Mouse (Mus musculus): ENCODE data around the gene Nthl1.
"Not testable (repeated sequence)": the region's sequence is repeated elsewhere in the genome, so short reads cannot be mapped to it uniquely, and the experiment has no call there.

Nthl1 gene

DNA sequence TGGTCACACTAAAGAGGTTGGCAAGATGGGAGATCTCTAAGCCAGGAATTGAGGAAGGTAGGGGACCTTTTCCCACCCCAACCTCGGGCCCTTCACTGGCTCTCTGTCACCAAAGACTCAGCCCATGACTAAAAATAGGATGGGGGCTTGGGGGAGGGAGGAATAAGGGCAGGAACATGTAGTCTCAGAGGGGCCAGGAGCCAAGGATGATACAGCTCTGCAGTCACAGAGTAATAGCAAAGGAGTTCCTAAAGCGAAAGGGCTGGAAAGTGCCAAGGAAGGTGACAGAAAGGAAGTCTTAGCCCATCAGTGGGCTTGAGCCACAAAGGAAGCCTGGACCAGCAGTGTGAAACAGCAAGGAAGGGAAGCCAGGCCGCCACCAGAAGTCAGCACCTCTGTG is 19.4 kb downstream of the Nthl1 start:
- DNase-seq, result no peak

DNA sequence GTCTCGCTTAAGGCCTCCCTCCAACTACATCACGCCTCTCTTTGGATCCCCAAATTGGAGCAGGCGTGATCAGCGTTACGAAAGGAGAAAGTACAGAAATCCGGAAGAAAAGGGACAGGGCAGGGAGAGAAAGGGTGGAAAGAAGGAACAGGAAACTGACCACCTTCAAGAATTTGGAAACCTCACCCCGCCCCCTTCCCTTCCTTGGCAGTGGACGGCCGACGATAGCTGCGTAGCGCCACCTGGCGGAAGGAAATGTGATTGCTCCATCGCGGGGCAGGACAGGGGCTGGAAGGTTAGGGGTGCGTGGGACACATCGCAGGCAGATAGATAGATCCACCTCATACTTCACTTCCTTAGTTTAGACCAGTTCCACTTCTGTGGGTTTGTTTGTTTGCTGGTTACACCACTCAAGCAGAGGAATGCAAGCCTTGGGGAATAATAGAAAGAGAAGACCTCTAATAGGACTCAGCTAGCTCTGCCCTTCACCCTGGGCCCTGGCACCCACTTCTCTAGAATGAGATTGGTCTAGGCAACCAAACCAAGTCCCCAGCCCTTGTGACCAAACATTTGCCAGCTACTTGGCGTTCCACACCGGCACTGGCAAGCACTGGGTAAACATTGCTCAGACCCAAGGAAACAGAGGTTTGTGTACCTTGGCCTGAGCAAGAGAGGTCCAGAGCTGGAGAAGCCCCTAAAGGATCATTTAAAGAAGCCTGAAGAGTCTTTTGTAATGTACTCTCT is 21.7 kb downstream of the Nthl1 start:
- peak; percentile 92 for DNase-seq

DNA sequence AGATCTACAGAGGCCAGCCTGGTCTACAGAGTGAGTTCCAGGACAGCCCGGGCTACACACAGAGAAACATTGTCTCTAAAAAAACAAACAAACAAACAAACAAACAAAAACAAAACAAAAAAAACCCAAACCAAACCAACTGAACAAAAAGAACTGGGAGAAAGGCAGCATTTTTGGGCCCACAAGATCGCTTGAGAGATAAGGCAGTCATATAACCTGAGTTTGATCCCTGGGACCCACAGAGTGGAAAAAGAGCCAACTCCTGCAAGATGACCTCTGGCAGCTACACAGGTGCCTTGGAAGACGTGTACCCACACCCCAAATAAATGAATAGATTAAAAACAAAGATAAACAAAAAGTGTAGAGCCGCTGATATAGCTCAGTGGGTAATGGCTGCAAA is 22.5 kb downstream of the Nthl1 start:
- no peak for DNase-seq

DNA sequence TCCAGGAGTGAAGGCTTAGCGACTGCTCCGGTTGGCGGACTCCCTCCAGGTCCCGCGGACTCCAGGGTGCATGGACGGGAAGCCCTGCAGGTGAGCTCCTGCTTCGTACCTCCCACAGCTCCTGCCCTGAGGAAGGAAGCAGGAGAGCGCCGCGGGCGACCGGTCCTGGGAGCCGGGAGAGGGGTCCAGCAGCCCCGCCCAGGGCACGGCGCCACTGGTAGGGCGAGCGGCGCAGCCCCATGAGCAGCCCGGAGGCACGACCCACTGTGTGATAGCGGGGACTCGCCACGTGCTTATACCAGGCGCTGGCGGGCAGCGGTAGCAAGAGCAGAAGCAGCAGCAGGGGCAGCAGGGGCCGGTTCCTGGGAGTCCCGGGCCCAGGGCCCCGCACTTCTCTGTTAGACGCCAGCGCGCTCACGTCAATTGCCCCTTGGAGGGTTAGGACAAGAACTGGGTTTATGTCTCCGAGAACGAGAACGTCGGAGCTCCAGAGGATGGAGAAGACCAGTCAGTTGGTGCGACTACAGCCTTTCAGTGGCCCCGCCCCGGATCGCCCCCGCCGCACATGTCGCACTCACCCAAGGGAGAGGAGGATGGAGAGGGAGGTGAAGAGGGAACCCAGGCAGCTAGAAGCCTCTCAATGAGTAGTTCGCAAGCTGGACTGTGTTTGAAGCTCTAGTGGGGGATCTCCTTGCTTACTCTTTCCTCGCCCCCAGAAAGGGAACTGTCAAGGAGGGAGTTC is 25.7 kb downstream of the Nthl1 start, which contains the start of gene Npw:
Npw (minus strand) TSS at position 441 of the 742 bp plus-strand sequence.
- peak; percentile 57 for DNase-seq

DNA sequence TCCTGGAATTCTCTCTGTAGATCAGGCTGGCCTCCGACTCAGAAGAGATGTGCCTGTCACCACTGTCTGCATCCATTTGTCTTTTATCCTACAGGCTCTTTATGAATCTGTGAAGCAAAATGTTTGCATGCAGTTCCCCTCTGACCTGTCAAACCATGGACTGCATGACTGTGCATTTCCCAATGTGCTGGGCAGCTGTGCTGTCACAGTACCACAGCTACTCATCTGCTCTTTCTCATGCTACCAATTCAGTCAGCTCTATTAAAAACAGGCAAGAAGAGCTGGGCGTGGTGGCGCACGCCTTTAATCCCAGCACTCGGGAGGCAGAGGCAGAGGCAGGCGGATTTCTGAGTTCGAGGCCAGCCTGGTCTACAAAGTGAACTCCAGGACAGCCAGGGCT is 34.5 kb downstream of the Nthl1 start:
- not testable (repeated sequence) for DNase-seq

DNA sequence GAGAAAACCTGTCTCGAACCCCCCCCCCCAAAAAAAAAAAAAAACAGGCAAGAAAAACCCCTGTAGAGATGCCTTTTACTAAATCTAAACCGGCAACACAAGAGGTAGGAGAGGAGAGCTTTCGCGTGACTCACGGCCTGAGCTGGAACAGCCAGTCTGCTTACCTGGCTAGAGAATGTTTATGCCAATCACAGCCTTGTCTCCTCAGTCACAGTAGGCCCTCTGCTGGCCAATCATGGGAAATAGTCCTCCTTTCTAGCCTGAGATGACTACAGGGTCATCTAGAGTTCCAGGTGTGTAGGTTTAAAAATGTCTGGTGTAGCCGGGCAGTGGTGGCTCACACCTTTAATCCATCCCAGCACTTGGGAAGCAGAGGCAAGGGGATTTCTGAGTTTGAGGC is 34.9 kb downstream of the Nthl1 start:
- DNase-seq, result peak; percentile 56

DNA sequence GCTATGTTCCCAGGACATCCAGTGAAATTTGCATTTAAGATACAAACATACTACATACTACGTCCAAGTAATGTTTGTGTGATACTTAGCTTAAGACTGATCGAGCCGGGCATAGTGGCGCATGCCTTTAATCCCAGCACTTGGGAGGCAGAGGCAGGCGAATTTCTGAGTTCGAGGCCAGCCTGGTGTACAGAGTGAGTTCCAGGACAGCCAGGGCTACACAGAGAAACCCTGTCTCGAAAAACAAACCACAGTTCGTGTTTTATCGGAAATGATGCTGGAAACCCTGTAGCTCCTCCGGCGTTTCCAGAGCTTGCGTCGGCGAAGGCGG is 36.7 kb downstream of the Nthl1 start:
- not testable (repeated sequence) for DNase-seq

DNA sequence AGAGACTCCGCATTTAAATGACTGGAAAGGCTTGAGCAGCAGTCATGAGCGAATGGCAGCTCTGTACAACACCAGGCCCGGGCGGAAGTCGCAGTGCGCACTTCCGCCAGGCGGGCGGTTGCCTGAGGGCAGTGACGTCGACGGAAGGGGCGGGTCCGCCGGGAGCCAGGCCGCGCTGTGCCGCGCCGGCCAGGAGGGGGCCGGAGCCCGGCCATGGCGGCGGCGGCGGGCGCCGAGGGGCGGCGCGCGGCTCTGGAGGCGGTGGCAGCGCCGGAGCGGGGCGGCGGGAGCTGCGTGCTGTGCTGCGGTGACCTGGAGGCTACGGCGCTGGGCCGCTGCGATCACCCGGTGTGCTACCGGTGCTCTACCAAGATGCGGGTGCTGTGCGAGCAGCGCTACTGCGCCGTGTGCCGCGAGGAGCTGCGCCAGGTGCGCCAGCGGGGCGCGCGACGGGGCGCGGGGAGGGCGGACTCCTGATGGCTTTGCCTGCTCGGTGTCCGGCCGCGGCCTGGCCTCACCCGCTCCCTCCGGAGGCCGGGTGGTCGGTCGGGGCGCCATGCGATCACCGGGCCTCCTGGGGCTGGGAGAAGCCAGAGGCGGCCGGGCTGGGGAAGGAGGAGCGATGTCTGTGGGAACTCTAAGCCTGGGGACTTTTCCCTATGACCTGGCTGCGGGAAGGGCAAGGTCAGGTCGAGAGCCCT is 37.2 kb downstream of the Nthl1 start, which contains the start of gene Zfp598:
Zfp598 (plus strand) TSS at position 143 of the 701 bp plus-strand sequence.
- DNase-seq, result peak; percentile 97

DNA sequence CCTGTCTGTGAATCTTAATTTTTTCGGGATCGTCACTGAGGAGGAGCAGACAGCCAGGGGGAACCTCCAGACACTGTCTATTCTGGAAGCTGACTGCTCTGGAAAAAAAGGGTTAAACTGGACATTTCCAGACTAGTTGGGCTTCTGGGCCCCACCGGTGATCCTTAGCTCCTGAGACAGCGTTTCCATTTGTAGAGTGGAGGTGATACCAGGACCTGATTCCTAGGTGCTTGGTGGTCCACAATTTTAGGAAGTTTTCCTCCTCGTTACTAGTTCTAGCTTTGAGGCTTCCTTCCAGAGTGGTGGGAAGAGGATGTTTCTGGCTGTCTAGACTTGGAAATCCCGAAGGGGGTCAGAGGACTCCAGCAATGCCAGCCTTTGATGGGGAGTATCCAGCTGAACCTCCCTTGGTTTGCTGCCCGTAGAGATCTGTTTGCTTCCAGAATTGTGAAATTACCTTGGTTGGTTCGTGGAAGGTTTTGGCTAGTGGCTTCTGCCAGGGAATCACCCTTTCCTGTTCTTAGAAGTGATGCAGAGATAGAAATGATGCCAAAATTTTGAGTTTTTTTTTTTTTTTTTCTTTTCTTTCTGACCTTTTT is 37.9 kb downstream of the Nthl1 start:
- DNase-seq, result no peak

DNA sequence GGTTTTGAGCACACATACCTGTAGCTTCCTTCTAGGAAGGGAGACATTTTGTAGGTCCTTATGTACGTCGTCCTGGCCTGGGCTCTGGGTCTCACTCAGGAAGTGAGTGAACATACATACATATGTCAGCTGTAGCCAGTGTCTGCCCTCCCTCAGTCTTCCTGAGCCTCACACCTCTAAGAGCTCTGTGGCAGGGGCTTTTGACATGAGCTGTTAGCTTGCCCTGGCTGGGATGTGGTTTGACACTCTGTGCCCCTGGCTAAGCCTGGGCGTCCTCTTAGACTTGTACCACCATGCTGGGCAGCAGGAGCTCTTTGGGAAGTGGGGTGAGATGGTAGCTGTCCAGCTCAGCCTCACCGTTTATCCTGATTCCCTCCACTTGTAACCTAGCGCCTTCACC is 38.9 kb downstream of the Nthl1 start:
- DNase-seq, result no peak

DNA sequence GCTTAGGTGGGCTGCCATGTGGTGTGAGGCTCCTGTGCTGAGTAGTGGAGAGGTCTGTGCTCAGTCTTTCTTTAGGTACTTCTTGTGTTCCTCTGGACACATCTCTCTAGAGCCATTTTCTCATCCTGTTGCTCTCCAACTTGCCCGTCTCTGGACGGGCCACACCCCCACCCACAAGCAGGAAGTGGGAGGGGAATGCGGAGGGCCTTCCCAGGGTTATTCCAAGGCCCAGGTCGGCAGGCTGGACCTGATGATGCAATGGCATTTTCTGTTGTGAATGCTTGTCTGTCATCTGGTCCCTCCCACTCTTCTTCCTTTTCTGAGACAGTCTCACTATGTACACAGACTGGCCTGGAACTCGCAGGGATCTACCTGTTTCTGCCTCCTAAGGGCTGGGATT is 39.7 kb downstream of the Nthl1 start:
- no peak for DNase-seq

DNA sequence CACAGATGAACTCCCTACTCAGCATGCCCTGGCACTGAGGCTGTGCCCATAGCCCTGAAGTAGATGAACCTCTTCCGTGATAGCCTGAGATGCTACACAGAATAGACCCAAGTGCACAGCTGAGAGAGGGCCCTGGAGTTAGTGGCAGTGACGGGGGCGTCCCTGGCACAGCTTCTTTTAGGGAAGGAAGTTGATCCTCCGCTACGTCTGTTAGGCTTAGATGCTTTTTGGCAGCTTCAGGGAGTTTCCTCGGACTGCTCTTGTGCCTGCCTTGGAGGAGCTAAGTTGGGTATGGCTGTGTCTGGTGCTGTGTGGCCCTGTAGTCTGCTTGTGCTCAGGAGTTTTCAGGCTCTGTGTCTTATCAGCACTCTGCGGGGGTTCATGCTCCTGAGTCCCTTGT is 41.8 kb downstream of the Nthl1 start:
- no peak for DNase-seq

DNA sequence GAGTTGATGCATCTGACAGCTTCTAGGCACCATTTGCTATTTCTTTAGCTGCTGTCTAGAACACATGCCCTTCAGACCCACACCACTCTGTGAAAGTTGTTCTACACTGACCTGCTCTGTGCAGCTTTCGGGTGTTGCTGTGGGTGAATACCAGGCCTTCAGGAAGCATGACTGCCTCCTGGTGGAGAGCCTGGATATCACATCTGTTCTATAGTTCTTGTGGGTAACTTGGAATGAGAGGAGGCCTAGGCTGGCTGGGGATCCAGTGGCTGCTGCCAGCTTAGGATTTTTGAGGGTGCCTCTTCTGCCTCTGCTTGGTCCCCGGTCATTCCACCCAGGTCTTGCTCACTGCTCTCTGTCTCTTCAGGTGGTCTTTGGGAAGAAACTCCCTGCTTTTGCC is 43.7 kb downstream of the Nthl1 start:
- DNase-seq, result peak; percentile 70

DNA sequence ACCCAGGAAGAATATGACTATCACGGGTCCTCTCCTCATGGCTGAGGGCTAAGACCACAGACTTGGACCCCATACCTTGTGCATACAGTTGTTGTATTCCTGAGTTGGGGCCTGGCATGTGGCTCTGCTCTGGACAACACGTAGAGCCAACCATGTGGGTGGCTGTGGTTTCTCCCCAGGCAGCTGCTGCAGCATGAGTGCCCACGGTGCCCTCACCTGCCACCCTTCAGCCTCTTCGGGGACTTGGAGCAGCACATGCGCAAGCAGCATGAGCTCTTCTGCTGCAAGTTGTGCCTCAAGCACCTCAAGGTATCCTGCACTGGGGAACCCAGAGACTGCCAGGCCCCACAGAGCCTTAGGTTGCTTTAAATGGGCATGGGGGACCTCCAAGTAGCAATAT is 44.4 kb downstream of the Nthl1 start:
- no peak for DNase-seq

DNA sequence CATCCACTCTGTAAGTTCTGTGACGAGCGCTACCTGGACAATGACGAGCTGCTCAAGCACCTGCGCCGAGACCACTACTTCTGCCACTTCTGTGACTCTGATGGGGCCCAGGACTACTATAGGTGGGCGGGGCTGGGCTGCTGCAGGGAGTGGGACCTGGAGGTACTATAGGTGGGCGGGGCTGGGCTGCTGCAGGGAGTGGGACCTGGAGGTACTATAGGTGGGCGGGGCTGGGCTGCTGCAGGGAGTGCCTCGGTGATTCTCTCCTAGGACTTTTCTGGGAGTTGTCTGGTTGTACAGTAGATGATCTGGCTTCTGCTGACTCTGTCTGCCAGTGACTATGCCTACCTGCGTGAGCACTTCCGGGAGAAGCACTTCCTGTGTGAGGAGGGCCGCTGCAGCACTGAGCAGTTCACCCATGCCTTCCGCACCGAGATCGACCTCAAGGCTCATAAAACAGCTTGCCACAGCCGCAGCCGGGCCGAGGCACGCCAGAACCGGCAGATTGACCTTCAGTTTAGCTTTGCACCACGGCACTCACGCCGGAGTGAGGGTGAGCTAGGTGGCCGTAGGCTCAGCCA is 45.1 kb downstream of the Nthl1 start:
- DNase-seq, result no peak

DNA sequence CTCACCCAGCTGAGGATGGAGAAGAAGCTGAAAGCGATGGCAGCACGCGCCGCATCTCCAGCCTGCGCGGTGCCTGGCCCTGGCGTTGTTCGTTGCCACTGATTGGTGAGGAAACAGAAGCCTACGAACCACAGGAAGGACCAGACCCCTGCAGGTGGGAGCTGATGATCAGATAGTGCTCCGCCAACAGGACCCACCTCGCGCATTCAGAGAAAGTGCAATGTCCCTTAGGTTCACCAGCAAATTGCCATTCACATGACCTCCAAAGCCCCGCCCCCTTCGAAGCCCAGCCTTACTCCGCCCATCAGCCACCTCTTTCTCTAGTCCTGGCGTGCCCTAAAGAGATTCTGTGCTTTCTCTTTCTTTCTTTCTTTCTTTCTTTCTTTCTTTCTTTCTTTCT is 54.0 kb downstream of the Nthl1 start:
- DNase-seq, result peak; percentile 72

DNA sequence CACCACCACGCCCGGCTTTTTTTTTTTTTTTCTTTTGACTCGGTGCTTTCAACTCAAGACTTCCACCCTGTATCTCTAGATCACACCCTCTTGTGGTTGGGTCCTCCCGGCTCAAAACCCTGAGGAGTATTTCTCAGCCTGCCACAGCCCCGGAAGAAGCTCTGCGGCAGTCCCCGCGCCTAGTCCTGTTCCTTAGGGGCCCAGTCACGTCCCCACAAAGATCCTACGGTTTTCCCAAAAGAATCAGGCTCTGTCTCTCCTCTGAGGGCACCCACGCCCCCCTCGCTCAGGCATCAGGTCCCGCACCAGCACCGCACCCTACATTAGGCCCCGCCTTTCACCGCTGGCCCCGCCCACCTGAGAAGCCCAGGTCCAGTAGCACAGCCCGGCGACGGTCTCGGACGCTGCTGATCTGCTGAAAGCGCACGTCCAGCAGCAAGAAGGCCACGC is 54.7 kb downstream of the Nthl1 start:
- peak; percentile 63 for DNase-seq

DNA sequence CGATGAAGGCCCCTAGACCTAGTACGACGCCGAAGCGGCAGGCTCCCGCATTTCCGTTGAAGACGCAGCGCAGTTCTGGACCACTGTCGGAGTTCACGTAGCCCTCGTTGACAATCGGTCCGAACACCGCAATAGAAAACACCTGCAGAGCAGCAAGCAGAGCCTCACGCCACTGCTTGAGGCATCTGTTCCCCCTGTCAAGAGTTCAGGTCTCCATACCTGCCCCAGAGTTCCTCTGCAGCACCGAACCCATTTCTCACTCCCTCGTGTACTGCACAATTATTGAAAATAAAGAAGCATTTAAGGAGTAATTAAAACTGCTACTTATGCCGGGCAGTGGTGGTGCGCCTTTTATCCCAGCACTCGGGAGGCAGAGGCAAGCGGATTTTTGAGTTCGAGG is 55.1 kb downstream of the Nthl1 start:
- no peak for DNase-seq

Measured in embryo, embryonic 11 days (tissue).